Mouse (Mus musculus): ENCODE results near the gene Clpb.

DNA sequence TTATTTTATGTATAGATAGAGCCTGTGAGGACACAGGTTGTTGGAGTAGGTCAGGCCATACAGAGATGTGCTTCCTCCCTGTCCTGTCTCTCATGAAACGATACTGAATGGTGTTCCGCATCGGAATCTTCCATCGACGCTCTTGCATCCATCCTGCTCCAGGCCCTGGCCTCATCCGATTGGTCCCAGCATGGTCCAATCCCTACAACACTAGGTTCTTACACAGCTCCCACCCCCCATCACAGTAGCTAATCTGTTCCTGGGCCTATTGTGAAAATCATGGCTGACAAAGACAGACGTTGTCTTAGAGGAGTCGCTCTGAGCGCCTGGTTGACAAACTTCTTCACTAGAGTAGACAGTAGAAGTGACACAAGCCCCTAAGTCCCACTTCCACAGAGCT lies 13.7 kb upstream of the Clpb start:
- TF ChIP-seq POLR2A (IDR thresholded peaks at IDR 0.05; ENCODE audit: borderline replicate concordance, insufficient read depth, low read length), result no peak
- TF ChIP-seq CTCF (IDR thresholded peaks at IDR 0.05; ENCODE audit: borderline replicate concordance, insufficient read depth, low read depth, low read length), result no peak
